In genomic region chr10:57602951-57603350, GRCm38 (mm10) we compare ENCODE assay signal across 16 mouse cellular contexts.
"Had no signal": no experiment of that assay in that cellular context is flagged by ENCODE, and none has a peak within 500 bp of the region (broad histone marks: within the 10 kb centered on the region; RNA-seq: fewer than 3 reads in every experiment).

No protein-coding gene starts in this region.

- H3K9me3 ChIP-seq: kidney, embryonic 15.5 days; limb, embryonic 12.5 days; liver, embryonic 13.5 days; megakaryocyte, embryonic 14.5 days; midbrain, embryonic 12.5 days had no signal

- H3K4me3 ChIP-seq: kidney, embryonic 15.5 days; limb, embryonic 12.5 days; liver, embryonic 13.5 days; megakaryocyte, embryonic 14.5 days; midbrain, embryonic 12.5 days had no signal

- H3K27me3 ChIP-seq: kidney, embryonic 15.5 days; limb, embryonic 12.5 days; liver, embryonic 13.5 days; megakaryocyte, embryonic 14.5 days; midbrain, embryonic 12.5 days had no signal

- H3K9ac ChIP-seq: kidney, embryonic 15.5 days; limb, embryonic 12.5 days; liver, embryonic 13.5 days; liver, postnatal 0 days; midbrain, embryonic 12.5 days had no signal

- ATAC-seq: intestine, embryonic 16.5 days; liver, postnatal 0 days; midbrain, embryonic 16.5 days had no signal

- H3K36me3 ChIP-seq: kidney, embryonic 15.5 days; limb, embryonic 12.5 days; liver, embryonic 13.5 days; midbrain, embryonic 12.5 days had no signal

- H3K27ac ChIP-seq: kidney, embryonic 15.5 days; limb, embryonic 12.5 days; liver, embryonic 13.5 days; midbrain, embryonic 12.5 days; stomach, postnatal 0 days had no signal

- H3K4me2 ChIP-seq: kidney, embryonic 15.5 days; limb, embryonic 12.5 days; liver, embryonic 13.5 days; midbrain, embryonic 12.5 days had no signal

- H3K4me1 ChIP-seq: kidney, embryonic 15.5 days; limb, embryonic 12.5 days; liver, embryonic 13.5 days; megakaryocyte, embryonic 14.5 days; midbrain, embryonic 12.5 days had no signal

- DNase-seq: kidney, adult 2 months; kidney, postnatal 14 days; layer of hippocampus, postnatal 36 days; liver; liver, embryonic 13.5 days; liver, postnatal 0 days; right cerebral cortex, adult 18-20 months; right cerebral cortex, postnatal 25 days; thymus, postnatal 4 days had no signal
